Mouse (Mus musculus): ENCODE results near the gene Robo1. TPM values are rescaled to one million over a fixed set of nuclear protein-coding genes. Genes with fewer than 3 reads are reported as not detected.

The Robo1 gene
- polyA plus RNA-seq, 1 experiment from 2014 or later: 4.7 TPM

DNA sequence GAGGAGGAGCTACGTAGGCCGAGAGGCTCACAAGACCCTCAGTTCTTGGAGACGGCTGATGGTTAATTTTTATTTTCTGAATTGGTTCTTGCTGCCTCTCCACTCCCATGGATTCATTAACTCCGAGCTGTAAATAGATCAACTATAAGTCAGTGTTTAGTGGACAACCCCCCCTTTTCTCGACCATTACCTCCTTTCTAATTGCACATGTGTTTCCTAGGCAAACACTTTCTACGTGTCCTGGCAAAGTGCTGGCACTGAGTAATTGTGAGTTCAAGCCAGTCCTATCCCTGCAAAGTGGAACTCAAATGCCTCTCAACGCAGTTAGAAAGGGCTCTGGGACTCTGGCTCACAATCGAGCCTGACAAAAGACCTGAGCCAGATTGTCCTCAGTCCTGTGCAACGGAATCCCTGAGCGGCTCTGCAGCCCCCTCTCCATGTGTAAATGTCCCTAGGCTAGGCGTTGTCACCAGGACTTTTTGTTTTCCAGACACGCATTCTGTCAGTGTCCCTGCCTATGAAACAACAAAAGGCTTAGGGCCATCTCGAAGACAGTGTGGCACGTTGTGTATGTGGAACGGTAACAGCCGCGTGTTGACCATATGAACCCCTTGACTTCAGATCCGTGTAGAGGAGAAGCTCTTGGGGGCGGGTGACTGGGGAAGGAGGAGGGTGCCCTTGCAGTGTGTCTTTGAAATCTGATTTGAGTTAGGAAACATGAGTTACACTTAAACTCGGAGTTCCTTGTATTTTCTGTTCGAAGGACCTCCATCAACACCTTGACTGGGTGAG, 682.5 kb downstream of the Robo1 start:
- no peak overlapping the region for H3K27ac ChIP-seq (replicated peaks)
- no peaks in the 10 kb centered on the region for H3K27me3 ChIP-seq
- ATAC-seq (ENCODE audit: insufficient read depth): no peak
- no peaks in the 10 kb centered on the region for H3K4me1 ChIP-seq (replicated peaks)
- 77% methylated on average over 21 of the region's 21 CpGs for WGBS (ENCODE audit: insufficient replicate concordance)
- no peak overlapping the region for H3K4me3 ChIP-seq (replicated peaks)
- H3K4me2 ChIP-seq: no peak overlapping the region
- H3K36me3 ChIP-seq (replicated peaks): no peaks in the 10 kb centered on the region
- H3K9ac ChIP-seq: no peak overlapping the region
- no peaks in the 10 kb centered on the region for H3K9me3 ChIP-seq (replicated peaks)

DNA sequence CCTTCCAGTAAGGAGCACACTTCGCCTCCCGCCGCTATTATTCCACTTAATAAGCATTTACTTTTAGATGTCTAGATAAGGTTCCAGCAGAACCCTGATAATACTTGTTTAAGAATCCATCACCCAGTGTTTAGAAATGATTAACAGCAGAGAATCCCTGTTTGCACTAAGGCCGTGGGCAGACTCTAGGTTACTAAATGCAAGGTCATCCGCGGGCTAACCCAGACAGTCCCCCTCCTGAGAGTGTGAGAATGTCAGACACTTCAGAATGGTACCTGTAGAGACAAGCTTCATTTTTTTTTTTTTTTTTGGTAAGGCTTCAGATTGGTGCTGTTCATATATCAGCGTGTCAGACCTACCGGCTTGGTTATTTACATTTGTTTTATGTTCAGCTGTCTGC, 685.1 kb downstream of the Robo1 start:
- Histone ChIP-seq H3K27me3 (no peaks in the 10 kb centered on the region), H3K9me3 (replicated peaks) (no peaks in the 10 kb centered on the region), H3K4me3 (replicated peaks) (no peak overlapping the region), H3K36me3 (replicated peaks) (no peaks in the 10 kb centered on the region), H3K4me2 (no peak overlapping the region), H3K9ac (no peak overlapping the region), H3K4me1 (replicated peaks) (no peaks in the 10 kb centered on the region), H3K27ac (replicated peaks) (no peak overlapping the region)
- 57% methylated on average over 8 of the region's 8 CpGs for WGBS (ENCODE audit: insufficient replicate concordance)
- ATAC-seq (ENCODE audit: insufficient read depth): peak; percentile 57; the same call in 1 of the 2 replicates

DNA sequence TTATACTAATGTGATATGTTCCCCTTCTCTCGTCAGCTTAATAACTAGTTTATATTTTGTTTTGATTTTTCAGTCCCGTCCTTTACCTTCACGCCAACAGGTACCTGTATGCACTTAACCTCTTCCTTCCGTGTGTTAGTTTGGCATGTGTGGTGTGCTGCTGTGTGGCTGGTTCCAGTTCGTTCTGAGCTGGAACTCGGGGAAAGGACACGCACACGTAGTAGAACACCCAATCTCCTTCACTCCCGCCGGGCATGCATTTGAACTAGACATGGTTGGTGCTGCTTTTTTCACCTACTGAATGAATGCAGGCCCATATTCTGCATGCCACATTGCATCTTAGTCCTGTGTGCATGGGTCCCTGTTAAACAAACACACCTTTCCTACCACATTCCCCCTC, 685.5 kb downstream of the Robo1 start:
- Histone ChIP-seq H3K4me3 (replicated peaks) (no peak overlapping the region), H3K9ac (no peak overlapping the region), H3K36me3 (replicated peaks) (no peaks in the 10 kb centered on the region), H3K9me3 (replicated peaks) (no peaks in the 10 kb centered on the region), H3K4me2 (no peak overlapping the region), H3K27me3 (no peaks in the 10 kb centered on the region), H3K27ac (replicated peaks) (no peak overlapping the region), H3K4me1 (replicated peaks) (no peaks in the 10 kb centered on the region)
- no peak for ATAC-seq (ENCODE audit: insufficient read depth)
- 65% methylated on average over 10 of the region's 10 CpGs for WGBS (ENCODE audit: insufficient replicate concordance)

DNA sequence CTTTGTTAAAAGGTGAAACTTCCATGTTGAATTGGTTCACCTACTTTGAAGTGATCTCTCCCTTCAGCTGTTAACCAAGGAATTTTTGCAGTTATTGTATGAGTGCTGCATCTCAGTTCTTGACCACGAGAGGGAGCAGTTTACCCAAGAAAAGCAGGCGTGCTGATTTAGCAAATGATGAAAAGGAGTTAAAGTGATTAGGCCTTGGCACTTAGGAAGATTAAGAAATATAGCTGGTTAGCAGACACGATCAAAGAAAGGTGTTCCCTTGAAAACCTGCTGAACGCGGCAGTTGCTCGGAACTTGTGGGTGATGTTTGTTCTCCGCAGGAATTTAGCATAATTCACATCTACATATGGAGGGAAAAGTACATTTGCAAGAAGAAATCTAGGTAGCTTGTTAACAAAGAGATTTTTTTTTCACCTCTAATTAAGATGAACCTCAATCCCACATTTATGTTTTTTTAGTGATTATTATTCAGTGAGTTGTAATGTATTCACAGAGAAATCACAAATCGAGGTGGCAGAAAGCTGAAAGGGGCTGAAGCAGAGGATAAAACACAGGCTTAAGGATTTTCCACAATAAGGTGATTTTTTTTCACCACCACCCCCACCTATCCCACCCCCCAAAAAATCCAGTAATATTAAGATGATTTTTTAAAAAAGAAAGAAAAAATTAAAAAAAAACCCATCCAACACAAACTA, 687.3 kb downstream of the Robo1 start:
- Histone ChIP-seq H3K9ac (no peak overlapping the region), H3K4me2 (no peak overlapping the region), H3K27ac (replicated peaks) (no peak overlapping the region), H3K4me3 (replicated peaks) (no peak overlapping the region), H3K4me1 (replicated peaks) (no peaks in the 10 kb centered on the region), H3K9me3 (replicated peaks) (no peaks in the 10 kb centered on the region), H3K36me3 (replicated peaks) (no peaks in the 10 kb centered on the region), H3K27me3 (no peaks in the 10 kb centered on the region)
- WGBS (ENCODE audit: insufficient replicate concordance): 35% methylated on average over 8 of the region's 8 CpGs
- ATAC-seq (ENCODE audit: insufficient read depth): no peak

DNA sequence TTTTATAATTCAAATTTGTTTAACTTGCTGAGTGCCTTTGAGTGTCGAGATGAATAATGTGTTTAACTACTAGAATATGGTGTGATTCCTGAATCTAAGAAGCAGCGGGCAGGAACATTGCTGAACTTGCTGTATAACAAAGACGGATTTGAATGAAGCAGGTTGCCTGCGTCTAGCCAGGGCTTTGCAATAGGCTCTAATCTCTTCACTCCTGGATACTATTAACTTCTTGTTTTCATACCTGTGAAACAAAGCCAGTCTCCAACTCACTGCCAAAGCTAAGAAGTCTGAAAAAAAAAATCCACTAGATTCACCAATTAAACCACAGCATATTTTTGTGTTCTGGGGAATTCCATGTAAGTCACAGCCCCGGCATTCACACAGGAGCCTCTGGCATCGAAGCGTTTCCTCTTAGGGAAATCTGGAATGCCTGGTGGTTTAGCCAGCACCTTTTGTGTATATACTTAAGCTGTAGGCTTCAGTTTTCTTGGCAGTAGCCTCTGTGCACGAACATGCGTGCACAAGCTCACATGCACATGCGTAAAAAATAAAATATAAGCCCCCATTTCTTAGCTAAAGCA, 687.9 kb downstream of the Robo1 start:
- WGBS (ENCODE audit: insufficient replicate concordance): 71% methylated on average over 10 of the region's 10 CpGs
- H3K4me3 ChIP-seq (replicated peaks): no peak overlapping the region
- H3K36me3 ChIP-seq (replicated peaks): no peaks in the 10 kb centered on the region
- H3K27ac ChIP-seq (replicated peaks): no peak overlapping the region
- no peak overlapping the region for H3K9ac ChIP-seq
- H3K27me3 ChIP-seq: no peaks in the 10 kb centered on the region
- H3K9me3 ChIP-seq (replicated peaks): no peaks in the 10 kb centered on the region
- H3K4me1 ChIP-seq (replicated peaks): no peaks in the 10 kb centered on the region
- H3K4me2 ChIP-seq: no peak overlapping the region
- ATAC-seq (ENCODE audit: insufficient read depth): no peak

DNA sequence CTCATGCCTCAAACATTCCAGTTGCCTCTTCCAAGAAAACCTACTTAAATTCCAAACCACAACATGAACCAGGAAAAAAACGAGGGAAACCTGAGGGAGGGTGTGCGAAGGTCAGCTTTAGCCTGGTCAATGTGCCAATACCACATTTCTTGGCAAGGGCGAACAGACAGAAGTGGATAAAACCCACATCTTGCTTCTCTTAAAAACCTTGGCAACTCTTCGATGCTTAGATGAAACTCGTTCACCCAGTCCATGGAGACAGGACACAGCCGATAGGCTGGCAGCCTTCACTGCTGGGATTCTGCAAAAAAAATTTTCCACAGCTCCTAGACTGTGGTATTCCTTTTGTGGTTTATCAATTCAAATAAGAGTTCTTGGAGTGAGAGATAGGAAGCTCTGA, 690.6 kb downstream of the Robo1 start:
- no peaks in the 10 kb centered on the region for H3K36me3 ChIP-seq (replicated peaks)
- no peak overlapping the region for H3K4me2 ChIP-seq
- no peaks in the 10 kb centered on the region for H3K9me3 ChIP-seq (replicated peaks)
- no peak overlapping the region for H3K27ac ChIP-seq (replicated peaks)
- no peak overlapping the region for H3K9ac ChIP-seq
- no peak for ATAC-seq (ENCODE audit: insufficient read depth)
- WGBS (ENCODE audit: insufficient replicate concordance): 65% methylated on average over 6 of the region's 6 CpGs
- no peaks in the 10 kb centered on the region for H3K4me1 ChIP-seq (replicated peaks)
- no peak overlapping the region for H3K4me3 ChIP-seq (replicated peaks)
- H3K27me3 ChIP-seq: no peaks in the 10 kb centered on the region

DNA sequence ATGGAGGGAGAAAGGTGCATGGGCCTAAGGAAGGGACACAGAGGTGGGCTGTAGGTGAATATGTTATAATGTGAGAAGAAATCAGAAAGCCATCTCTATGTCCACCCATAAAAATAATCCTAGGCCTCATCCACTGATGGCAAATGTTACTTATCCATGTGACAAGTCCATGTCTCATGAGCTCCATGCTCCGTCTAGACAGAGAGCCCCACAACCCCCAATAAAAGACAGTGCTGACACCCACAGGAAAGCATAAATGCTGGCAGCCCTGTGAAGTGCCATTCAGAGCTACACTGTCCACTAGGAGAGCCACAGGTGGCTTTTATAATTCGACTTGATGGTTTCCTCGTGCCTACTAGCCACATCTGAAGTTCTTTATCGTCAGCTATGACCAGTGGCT, 694.6 kb downstream of the Robo1 start:
- H3K27ac ChIP-seq (replicated peaks): no peak overlapping the region
- no peaks in the 10 kb centered on the region for H3K9me3 ChIP-seq (replicated peaks)
- no peak overlapping the region for H3K4me3 ChIP-seq (replicated peaks)
- 57% methylated on average over 4 of the region's 4 CpGs for WGBS (ENCODE audit: insufficient replicate concordance)
- no peak overlapping the region for H3K9ac ChIP-seq
- no peak overlapping the region for H3K4me2 ChIP-seq
- no peak for ATAC-seq (ENCODE audit: insufficient read depth)
- H3K36me3 ChIP-seq (replicated peaks): no peaks in the 10 kb centered on the region
- H3K4me1 ChIP-seq (replicated peaks): no peaks in the 10 kb centered on the region
- no peaks in the 10 kb centered on the region for H3K27me3 ChIP-seq

DNA sequence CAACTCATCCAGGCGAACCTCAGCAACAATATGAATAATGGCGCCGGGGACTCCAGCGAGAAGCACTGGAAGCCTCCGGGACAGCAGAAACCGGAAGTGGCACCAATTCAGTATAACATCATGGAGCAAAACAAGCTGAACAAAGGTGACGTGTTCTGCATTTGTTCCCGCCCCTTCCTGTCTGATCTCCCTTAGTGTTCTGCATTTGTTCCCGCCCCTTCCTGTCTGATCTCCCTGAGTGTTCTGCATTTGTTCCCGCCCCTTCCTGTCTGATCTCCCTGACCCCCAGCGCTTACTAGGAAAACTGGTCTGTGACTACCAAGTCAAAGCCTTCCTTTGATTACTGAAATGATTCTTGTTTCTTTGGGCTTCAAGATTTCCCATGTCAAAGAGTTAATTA, 696.5 kb downstream of the Robo1 start:
- Histone ChIP-seq H3K9me3 (replicated peaks) (no peaks in the 10 kb centered on the region), H3K27me3 (no peaks in the 10 kb centered on the region), H3K4me1 (replicated peaks) (no peaks in the 10 kb centered on the region), H3K27ac (replicated peaks) (no peak overlapping the region), H3K4me2 (no peak overlapping the region), H3K4me3 (replicated peaks) (no peak overlapping the region), H3K36me3 (replicated peaks) (no peaks in the 10 kb centered on the region), H3K9ac (no peak overlapping the region)
- 78% methylated on average over 11 of the region's 11 CpGs for WGBS (ENCODE audit: insufficient replicate concordance)
- ATAC-seq (ENCODE audit: insufficient read depth): no peak

DNA sequence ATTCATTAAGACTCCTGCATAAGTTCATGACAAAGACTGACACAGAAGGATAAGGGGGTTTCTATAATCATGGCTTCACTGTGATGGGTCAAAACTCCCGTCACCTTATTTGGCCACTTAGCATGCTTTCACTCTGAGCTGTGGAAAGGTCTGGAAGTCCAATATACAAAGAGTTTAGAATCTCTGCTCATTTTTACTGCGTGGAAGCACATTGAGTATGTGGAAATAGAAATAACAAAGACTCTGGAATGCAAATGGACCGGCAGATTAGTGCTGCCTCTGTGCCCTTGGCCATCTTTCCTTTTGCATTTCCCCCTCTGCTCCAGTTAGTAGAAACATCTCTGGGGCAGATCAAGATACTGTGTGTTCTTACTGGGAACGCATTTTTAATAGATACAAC, 697.7 kb downstream of the Robo1 start:
- H3K9me3 ChIP-seq (replicated peaks): no peaks in the 10 kb centered on the region
- no peak overlapping the region for H3K4me2 ChIP-seq
- H3K27ac ChIP-seq (replicated peaks): no peak overlapping the region
- no peaks in the 10 kb centered on the region for H3K4me1 ChIP-seq (replicated peaks)
- H3K36me3 ChIP-seq (replicated peaks): no peaks in the 10 kb centered on the region
- no peak overlapping the region for H3K9ac ChIP-seq
- no peak overlapping the region for H3K4me3 ChIP-seq (replicated peaks)
- no peak for ATAC-seq (ENCODE audit: insufficient read depth)
- H3K27me3 ChIP-seq: no peaks in the 10 kb centered on the region
- WGBS (ENCODE audit: insufficient replicate concordance): 63% methylated on average over 4 of the region's 4 CpGs

DNA sequence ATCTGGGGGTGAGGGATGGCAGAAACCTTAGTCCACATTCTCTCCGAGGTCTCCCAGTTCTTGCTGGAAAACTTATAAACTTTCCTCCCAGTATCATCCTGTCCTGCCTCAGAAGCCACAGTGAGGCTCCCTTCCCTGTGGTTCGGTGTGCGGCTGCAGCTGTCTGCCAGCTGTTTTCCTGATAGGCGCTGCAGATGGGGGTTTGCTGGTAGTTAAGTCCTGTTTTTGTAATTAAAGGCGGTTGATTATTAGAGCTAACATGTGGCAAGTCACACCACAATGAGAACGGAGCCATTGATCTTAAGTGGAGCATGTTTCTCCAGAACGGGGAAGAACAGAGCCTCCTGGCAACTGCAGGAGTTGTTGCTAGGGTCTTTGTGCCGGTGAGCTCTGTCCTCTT, 699.3 kb downstream of the Robo1 start:
- 60% methylated on average over 8 of the region's 8 CpGs for WGBS (ENCODE audit: insufficient replicate concordance)
- no peak overlapping the region for H3K9ac ChIP-seq
- no peaks in the 10 kb centered on the region for H3K36me3 ChIP-seq (replicated peaks)
- H3K4me1 ChIP-seq (replicated peaks): no peaks in the 10 kb centered on the region
- H3K9me3 ChIP-seq (replicated peaks): no peaks in the 10 kb centered on the region
- H3K27me3 ChIP-seq: no peaks in the 10 kb centered on the region
- H3K27ac ChIP-seq (replicated peaks): no peak overlapping the region
- no peak for ATAC-seq (ENCODE audit: insufficient read depth)
- H3K4me2 ChIP-seq: no peak overlapping the region
- H3K4me3 ChIP-seq (replicated peaks): no peak overlapping the region

DNA sequence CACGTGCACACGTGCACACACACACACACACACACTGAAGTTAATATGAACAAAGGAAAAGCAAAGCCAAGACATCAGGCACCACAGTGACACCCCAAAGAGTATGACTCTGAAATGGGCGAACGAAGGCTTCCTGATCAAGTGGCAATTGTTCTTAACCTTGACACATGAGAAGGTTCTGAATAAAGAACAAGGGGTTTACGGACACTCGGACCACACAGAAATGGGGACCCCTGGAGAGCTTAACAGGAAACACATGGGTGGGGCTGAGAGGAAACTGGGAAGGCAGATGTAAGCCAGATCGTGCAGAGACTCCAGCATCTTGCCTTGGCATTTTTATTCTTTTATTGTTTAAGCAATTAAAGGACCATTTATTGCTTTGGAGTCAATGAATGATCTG, 703.2 kb downstream of the Robo1 start:
- Histone ChIP-seq H3K27ac (replicated peaks) (no peak overlapping the region), H3K4me1 (replicated peaks) (no peaks in the 10 kb centered on the region), H3K9ac (no peak overlapping the region), H3K4me2 (no peak overlapping the region), H3K36me3 (replicated peaks) (no peaks in the 10 kb centered on the region), H3K27me3 (no peaks in the 10 kb centered on the region), H3K4me3 (replicated peaks) (no peak overlapping the region), H3K9me3 (replicated peaks) (no peaks in the 10 kb centered on the region)
- ATAC-seq (ENCODE audit: insufficient read depth): no peak
- WGBS (ENCODE audit: insufficient replicate concordance): 49% methylated on average over 7 of the region's 7 CpGs

Measured in liver, embryonic 15.5 days (tissue).